Mouse (Mus musculus) inflammation-experienced regulatory T-cells, adult 6 months (primary cell): Measurements from ENCODE around the gene BC004004. TPM values are rescaled to one million over a fixed set of nuclear protein-coding genes. Genes with fewer than 3 reads are reported as not detected.
"Not testable (repeated sequence)": the region's sequence is repeated elsewhere in the genome, so short reads cannot be mapped to it uniquely, and the experiment has no call there.

Source experiments
- ATAC-seq: one replicate; pipeline ENCODE4 v1.8.0; 2017
- polyA plus RNA-seq, 3 experiments: library from polyadenylated mRNA; unstranded; fragments of 100-300 nt; shearing (Covaris generic); gene quantifications; one replicate each; pipeline ENCODE4 v1.2.1; 2017

Gene BC004004
- polyA plus RNA-seq, 3 experiments from 2014 or later: 120 to 122 (median 120) TPM

DNA sequence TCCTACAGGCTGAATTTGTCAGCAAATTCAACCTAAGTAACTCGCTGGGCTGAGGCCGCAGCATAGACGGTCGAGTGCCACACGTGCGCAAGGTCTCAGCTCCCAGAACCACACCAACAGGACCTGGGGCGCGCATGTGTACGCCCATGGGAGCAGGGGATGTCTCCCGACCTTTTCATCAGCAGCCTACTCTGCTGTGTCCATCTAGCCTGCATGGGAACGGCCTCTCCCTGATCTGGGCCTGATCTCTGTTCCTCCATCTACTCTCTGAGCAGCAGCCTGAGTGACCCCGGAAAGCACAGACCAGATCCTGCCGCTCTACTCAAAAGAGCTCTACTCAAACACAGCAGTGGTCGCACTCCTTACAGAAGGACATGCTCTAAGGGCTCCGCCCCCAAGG, 8.1 kb upstream of the BC004004 start:
- no peak for ATAC-seq

DNA sequence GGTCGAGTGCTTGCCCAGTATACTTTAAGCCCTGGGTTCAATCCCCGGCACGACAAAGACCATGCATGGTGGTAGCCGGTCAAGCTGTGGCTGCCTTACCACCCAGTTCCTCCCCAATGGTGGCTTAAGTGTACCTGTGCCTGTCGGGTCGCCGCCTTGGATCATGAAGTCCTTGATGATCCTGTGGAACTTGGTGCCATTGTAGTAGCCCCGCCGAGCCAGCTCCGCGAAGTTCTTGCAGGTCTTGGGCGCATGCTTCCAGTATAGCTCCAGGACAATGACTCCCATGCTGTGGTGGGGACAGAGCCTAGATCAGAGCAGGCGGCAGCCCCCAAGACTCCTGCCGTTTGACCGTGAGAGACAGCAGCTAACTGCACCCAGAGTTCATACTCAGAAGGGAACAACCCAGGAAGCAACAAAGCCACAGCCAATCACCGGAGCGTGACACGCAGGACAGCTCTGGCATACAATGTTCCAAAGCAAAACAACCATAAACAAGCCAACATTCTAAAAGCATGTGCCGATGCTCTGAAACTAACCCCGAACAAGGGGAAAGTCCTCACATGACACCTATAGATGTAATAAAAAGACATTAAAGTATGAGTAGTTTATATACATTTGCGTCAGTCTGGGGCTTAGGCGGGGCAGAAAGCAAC, 6.9 kb upstream of the BC004004 start:
- no peak for ATAC-seq

DNA sequence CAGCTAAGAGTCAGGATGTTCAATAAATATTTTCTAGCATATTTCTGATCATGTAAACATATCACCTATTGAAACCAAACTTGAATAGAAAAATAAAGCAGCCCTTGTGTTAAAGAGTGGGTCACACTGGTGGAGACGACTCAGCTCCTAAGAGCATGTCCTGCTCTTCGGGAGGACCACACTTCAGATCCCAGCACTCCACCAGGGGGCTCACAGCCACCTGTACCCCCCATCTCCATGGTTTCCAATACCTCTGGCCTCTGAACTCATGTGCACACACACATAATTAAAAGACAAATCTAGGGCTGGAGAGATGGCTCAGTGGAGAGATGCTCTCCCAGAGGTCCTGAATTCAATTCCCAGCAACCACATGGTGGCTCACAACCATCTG, 6.3 kb upstream of the BC004004 start:
- no peak for ATAC-seq

DNA sequence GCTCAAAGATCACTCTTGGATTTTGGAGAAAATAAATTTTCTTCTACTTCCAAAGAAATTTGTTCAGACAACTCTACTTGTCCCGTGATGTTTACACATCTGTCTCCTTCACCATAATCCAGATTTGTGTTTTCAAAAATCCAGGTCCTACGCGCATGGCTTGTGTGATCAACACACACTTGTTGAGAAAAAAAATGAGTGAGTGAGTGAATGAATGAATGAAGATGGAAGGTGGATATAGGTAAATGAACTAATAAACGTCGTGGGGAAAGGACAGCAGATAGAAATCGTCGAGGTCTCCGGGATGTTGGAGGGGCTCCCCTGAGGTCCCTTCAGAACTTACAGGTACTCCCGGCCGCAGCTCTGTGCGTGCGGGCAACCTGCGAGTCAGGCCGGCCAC, 5.2 kb upstream of the BC004004 start:
- no peak for ATAC-seq

DNA sequence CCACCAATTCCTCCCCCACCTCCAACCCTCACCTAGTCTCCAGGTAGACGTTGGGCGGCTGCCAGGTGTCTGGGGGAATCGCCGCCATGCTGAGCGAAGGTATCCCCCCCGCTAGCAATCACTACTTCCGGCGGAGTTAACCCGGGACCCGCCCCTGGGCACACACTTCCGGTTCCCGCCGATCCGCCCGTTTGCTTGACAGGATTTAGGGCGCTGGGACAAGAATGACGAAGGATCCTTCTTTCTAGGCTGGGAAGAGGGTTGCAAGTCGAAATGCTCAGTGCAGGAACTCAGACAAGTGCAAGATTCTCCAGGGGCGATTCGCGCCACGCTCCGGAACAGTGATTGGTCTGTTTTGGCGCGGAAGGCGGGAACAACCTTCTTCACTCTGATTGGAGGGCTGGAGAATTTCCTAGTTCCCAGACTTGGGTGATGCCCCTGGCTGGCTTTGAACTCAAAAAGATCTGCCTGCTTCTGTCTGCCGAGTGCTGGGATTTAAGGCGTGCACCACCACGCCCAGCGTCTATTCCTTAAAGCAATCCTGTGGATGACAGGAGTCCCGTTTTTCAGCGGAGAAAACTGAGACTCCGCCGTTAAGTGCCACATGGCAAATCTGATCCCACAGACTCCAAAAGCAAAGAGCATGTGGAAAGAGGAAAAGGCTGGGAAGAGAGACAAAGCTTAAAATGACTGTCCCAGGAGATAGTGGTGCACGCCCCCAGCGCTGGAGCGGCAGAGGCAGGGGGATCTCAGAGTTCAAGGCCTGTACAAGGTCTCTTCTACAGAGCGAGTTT, 4.6 kb upstream of the BC004004 start, which contains the start of gene Ppil1:
Gene Ppil1, minus strand, starts transcription at position 347 of the 794 bp plus-strand sequence.
- peak; percentile 66 for ATAC-seq

DNA sequence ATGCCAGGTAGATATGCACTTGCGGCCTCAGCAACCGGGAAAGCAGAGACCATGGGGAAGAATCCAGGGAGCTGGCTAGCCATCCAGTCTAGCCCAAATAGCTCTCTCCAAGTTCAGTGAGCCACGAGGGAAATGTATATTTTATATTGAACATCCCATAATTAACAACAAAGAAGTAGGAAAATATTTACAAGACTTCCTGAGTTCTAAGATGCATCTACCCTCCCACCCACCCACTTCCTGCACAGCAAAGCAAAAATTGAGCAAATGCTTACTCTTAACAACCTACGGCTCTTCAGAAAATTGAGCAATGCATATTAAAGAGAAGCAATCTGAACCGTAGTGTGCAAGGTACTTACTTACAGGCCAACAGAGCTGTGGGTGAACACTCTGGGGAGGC, 3.8 kb upstream of the BC004004 start:
- no peak for ATAC-seq

DNA sequence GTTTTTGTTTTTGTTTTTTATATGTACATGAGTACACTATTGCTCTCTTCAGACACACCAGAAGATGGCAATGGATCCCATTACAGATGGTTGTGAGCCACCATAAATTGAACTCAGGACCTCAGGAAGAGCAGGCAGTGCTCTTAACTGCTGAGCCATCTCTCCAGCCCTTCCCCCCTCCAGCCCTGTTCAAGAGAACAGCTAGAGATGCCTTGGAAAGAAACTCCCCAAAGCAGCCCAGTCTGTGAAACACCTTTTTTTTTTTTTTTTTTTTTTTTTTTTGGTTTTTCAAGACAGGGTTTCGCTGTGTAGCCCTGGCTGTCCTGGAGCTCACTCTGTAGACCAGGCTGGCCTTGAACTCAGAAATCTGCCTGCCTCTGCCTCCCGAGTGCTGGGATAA, 1.5 kb upstream of the BC004004 start:
- not testable (repeated sequence) for ATAC-seq

DNA sequence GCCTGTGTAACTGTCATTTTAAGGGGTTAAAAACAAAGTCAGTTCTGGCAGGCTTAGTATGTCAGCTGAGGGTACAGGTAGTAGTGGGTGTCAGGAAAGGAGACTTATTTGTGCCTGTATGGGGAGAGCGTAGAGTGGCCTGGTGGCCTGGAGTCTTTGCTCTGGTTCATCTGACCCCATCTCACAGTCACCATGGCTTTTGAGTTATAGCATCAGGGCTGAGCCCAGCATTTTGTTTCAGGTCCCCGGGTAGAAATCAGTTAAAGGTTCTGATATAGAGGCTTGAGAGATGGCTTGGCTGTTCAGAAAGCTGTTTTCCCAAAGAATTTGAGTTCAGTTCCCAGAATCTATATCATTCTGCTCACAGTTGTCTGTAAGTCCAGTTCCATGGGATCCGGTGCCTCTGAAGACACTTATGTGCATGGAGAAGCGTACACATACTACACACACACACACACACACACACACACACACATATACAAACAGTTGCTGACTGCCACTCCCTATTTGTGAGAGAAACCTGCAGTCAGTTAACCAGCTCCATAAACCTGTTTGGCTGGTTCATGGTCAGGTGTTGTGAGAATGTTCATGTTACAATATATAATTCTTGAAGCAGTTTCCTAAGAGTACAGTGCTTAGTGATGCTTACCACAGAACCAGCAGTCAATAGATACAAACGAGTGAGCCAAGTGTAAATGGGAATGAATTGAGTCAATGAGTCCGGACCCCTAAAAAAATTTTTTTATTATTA, 482 bp upstream of the BC004004 start:
- no peak for ATAC-seq

DNA sequence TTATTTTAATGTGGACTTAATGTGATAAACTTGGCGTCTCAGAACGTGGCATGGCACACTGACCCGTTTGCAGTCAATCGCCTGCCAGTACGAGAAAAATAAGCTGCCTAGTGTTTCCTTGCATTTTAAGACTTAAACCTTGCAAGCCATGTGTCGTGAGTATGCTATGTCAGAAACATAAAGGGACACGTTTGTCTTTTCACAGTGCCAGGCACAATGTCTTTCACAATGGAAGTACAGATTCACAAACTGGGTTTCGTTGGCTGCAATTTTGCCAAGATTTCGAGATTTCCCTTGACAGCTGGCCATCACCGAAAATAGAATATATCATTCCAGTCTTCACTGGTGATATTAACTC, 740 bp downstream of the BC004004 start:
- ATAC-seq: no peak

DNA sequence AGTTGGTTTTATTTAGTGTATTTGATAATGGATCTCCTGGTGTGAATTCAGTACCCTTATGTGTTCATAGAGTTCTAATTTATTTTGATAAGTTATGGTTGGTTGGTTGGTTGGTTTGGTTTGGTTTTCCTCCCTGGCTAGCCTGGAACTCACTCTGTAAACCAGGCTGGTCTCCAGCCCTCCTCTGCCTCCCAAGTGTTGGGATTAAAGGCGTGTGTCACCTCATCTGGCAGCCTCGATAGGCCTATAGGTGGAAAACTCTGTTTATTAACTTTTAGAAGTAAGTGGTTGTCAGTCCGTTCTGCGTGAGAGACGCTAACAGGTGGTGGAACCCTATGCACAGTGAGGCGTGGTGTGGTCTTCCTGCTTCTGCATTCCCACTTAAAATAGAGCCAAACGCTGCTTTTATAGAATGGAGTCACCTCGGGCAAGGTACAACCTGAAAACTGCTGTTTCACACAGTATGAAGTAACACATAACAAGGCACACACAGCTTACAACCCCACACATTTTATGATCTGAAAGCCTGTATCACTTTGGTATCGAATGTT, 1.6 kb downstream of the BC004004 start:
- ATAC-seq: no peak

DNA sequence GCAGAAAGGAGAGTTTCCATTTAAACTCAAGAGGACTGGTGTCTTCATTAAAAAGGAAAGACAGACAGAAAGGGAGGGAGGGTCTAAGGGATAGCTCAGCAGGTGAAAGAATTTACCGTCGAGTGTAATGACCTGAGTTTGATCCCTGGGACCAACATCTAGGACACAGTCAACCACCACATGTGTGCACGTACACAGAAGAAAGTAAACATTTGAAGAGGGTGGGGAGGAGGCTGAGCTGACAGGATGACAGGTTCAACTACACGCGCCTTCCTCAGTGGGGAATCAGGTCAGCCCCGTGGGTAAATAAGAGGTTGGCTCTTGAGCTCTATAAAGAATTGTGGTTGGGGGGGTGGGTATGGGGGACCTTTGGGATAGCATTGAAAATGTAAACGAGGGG, 4.6 kb downstream of the BC004004 start:
- no peak for ATAC-seq

DNA sequence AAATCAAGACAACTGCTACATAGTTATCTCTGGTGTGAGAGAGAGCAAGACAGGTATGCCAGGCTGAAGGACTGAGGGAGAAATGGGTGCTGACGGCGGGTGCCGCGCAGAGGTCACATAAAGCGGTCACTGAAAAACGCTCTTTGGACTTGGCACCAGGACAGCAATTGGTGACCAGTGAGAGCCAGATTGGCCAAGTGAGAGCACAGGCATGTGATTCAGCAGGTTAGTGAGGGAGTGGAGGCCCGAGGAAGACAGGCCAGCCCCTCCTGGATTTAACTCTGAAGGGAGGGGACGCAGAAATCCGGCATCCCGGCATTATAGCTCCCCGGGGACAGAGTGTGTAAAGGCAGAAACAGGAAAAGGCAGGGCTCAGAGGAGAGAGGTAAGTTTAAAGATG, 5.3 kb downstream of the BC004004 start:
- no peak for ATAC-seq

DNA sequence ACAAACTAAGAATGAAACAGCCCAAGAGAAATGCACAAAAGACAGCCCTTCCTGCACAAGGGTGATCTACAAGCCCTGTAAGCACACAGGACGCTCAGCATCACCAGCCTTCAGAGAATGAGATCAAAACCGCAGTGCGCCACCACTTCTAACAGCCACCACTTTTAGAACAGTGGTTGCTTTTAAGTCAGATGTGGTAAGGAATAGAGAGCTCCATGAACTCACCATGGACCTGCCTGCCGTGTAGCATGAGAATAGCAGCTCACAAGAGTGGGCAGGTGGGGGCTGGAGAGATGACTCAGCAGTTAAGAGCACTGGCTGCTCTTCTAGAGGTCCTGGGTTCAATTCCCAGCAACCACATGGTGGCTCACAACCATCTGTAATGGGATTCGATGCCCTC, 11.8 kb downstream of the BC004004 start:
- peak; percentile 99 for ATAC-seq

DNA sequence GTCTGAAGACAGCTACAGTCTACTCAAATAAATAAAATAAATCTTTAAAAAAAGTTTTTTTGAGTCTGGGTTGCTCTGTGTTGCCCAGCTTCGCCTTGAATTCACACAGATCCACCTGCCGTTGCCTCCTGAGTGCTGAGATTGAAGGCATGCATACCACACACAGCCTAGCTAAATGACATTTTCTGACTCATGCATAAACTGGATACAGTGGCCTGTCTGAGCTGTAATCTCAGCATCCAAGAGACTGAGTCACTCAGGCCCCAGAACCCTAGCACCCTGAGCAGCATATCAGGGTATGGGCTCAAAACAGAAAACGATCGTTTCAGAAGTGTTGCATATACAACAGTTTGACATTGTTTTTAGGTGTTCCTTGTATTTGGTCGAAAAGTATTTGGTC, 13.0 kb downstream of the BC004004 start:
- no peak for ATAC-seq

DNA sequence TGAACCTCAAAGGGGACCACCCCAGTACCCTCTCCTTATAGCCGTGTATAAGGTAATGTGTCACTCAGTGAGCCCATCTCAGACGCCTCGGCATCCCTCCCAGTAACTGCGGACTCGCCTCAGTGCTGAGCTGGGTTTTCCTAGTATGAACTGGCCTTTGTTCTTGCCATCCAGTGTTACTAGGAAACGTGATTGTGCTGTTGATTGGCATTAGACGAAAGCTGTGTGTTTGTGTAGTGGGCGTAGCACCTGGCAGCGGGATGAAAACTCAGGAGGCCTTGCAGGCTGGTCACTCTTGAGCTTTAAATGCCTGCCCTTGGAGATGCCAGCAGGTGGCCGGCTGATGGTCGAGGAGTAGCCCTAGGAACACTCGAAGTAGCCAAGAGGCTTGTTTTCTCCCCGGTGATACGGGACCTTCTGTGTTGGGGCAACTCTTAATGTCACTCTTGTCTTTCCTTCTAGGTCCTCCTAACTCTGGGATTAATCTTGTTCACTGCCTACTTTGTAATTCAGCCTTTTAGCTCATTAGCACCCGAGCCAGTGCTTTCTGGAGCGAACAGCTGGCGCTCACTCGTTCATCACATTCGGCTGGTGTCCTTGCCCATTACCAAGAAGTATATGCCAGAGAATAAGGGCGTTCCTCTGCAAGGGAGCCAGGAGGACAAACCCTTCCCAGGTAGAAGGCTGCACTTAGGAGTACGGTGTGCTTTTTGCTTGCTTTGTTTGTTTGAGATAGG, 13.8 kb downstream of the BC004004 start:
- no peak for ATAC-seq

DNA sequence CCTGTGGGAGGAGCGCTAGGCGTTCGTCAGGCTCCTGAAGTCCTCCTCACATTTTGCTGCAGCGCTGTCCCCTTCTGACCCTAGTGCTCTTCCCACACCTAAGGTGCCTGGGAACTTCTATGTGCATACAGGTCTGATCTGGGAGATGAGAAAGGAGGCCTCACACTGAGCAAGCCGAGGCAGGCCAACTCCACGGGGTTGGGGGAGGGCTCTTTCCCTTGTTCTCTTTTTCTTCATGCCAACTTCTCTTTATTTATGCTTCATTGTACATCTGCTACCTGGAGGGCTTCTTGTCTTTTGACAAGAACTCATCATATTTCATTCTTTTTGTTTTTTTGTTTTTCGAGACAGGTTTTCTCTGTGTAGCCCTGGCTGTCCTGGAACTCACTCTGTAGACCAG, 23.2 kb downstream of the BC004004 start:
- ATAC-seq: no peak

DNA sequence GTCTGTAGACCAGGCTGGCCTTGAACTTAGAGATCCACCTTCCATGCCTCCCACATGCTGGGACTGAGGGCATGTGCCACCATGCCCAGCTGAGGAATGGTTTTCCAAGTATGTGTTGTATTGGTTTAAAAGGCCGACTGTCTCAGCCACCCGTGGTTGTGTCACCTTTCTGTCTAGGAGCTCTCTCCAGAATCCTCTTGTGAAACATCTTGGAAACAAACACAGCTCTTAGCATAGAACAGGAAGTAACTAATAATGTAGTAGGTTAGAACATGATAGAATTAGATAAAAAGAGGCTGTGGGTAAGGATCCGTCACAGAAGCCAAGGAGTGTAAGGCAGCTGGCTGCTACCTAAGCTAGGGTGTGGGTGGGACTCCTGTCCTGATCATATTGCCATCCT, 24.4 kb downstream of the BC004004 start:
- no peak for ATAC-seq

DNA sequence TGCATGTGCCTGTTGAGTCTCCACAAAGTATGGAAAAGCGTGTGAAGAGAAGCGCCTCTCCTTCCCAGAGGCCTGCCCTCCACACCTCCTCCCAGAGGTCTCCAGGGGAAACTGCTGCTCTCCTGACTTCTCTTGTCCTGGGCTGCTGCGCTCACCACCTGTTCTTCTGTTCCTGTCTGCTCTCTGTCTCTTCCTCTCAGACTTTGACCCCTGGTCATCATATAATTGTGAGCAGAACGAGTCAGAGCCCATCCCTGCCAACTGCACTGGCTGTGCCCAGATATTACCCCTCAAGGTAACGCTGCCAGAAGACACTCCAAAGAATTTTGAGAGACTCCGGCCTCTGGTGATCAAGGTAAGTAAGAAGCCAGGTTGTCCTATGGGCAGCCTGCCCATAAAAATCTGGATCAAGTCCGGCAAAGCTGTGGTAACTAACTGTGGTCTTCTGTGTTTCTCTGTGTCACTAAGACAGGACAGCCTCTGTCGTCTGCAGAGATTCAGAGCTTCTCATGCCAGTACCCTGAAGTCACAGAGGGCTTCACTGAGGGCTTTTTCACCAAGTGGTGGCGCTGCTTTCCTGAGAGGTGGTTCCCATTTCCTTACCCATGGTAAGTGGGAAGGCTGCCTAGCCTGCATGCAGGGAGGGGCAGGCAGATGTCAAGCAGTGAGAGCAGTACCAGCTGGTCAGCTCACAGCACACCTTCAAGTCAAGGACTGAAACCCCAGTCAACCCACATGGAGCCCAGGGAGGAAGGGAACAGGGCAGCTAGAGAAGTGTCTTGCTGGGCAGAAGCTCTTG, 25.4 kb downstream of the BC004004 start:
- no peak for ATAC-seq

DNA sequence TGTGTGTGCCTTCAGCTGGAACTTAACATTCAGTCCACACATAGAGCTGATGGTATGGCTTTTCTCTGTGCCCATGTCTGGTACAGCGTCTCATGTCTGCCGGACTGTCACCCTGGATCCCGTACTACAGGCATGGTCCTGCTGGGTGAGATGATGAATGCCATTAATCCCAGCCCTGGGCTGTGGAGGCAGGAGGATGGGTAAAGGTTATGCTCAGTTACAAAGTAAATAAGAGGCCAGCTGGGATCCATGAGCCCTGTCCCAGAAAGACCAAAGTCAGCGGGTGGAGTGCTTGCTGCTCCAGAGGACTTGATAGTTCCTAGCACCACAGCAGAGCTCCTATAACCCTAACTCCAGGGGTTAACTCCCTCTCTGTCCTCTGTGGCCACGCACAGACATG, 27.2 kb downstream of the BC004004 start:
- ATAC-seq: no peak

DNA sequence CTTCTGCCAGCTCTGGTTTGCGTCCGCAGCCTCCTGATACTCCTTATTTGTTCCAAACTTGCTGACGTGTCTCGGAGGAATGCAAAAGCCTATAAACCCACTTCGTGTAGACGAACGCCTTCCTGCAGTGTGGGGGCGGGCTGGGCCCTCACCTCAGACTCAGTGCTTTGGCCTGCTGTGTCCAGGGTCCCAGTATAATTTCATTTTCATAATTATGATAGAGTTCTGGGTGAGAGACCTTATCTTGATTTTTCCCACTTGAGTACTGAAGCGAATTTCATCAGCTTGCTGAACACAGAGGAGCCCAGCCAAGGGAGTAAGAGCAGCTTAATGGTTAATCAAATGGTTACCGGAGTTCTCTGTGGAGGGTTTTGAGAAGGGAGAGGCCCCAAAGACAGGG, 28.7 kb downstream of the BC004004 start:
- ATAC-seq: no peak

DNA sequence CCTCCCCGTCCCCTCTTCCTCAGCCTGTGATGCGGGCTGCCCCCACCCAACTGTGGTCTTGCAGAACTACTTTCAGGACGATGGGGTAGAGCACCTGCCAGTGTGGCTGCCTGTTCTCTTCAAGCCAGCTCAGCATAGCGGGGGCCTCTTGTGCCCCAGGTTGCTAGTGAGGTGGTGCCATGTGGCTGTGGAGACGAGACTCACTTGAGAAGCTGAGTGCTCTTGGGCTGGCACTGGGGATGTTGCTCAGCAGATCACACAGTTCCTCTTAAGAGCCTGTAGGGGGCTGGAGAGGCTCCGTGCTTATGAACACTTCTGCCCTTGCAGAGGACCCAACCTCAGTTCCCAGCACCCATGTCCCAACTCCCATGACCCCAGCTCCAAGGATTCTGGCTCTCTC, 29.2 kb downstream of the BC004004 start:
- no peak for ATAC-seq

DNA sequence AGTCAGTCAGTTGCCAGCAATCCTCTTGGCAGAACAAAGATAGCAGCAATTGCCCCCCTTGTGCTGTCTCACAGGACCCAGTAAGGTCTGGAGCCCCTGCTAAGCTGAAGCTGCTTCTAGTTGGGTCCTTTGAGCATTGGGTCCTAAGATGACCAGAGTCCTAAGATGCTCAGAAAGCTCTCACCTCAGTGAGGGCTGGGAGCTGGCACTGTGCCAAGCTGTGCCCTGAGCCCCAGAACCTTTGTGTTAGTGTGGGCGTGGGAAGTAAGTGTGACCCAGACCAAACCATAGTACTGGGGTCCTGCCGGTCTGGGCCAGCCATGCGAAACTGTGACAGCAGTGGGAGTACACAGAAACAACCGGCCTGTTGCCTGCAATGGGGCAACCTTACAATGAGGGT, 30.7 kb downstream of the BC004004 start:
- no peak for ATAC-seq
